Mouse (Mus musculus): Measurements from ENCODE around the gene Tmbim6.

The Tmbim6 gene

GRCm38 (mm10) chr15:99417692-99418271 lies 25.1 kb downstream of the Tmbim6 start:
- no peak for DNase-seq (ENCODE audit: low read depth, low spot score)

GRCm38 (mm10) chr15:99420101-99420500 lies 27.4 kb downstream of the Tmbim6 start:
- no peak for DNase-seq (ENCODE audit: low read depth, low spot score)

GRCm38 (mm10) chr15:99420521-99421014 lies 27.9 kb downstream of the Tmbim6 start:
- no peak for DNase-seq (ENCODE audit: low read depth, low spot score)

GRCm38 (mm10) chr15:99421152-99421551 lies 28.5 kb downstream of the Tmbim6 start:
- DNase-seq (ENCODE audit: low read depth, low spot score) = no peak

GRCm38 (mm10) chr15:99421676-99422075 lies 29.0 kb downstream of the Tmbim6 start:
- DNase-seq (ENCODE audit: low read depth, low spot score) = no peak

GRCm38 (mm10) chr15:99422551-99422950 lies 29.9 kb downstream of the Tmbim6 start:
- DNase-seq (ENCODE audit: low read depth, low spot score) = no peak

GRCm38 (mm10) chr15:99423131-99423530 lies 30.4 kb downstream of the Tmbim6 start:
- DNase-seq (ENCODE audit: low read depth, low spot score) = no peak

DNA sequence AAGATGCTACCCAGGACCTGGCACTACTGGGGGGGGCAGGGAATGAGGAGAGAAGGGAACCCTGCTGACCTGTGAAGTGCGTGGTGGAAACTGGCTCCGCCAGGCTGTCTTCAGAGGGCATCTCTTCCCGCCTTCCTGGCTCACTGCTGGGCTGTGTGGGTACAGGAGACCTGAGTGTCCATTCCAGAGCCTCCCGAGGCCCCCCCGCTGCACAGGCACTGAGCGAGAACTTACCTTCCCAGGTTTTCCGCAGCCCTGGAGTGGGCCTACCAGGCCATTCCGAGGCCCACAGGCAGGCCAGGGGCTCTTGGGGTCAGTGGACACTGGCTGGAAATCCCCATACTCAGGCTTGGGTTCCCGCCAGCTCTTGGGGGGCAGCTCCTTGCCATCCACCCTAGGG lies 31.2 kb downstream of the Tmbim6 start:
- DNase-seq (ENCODE audit: low read depth, low spot score) = no peak

DNA sequence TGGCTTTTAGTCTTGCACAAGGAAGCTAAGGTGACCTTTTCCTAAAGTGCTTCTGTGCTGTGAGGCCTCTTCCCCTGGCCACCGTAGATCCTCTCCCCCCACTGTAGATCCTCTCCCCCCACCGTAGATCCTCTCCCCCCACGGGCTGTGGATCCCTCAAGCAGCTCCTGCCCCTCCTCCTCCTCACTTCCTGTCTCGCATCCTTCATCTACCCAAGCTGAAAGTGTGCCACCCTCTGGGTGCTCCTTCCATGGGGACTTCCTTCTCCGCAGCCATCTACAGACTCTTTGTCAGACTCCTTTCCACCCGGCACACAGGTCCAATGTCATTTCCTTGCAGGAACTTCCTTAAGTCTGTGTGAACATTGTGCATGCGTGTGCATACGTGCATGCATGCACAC lies 37.7 kb downstream of the Tmbim6 start:
- DNase-seq (ENCODE audit: low read depth, low spot score) = no peak

DNA sequence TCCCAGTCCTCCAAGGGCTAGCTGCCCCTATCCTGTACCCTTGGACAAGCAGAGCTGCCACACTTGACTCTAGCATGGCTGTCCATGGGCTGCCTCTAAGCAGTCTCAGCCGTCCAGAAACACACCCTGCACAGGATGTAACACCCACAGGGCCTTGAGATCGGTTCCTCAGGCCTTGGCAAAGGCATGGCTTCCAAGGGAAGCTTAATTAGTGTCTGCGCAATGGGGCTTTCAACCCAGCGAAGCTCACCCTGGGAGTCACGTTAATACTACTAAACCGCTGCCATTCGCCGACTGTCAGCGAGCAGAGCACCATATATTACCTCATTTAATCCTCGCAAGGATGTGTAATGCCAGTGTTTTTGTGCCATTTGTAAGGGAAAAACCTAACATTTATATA lies 38.4 kb downstream of the Tmbim6 start:
- DNase-seq (ENCODE audit: low read depth, low spot score) = no peak

DNA sequence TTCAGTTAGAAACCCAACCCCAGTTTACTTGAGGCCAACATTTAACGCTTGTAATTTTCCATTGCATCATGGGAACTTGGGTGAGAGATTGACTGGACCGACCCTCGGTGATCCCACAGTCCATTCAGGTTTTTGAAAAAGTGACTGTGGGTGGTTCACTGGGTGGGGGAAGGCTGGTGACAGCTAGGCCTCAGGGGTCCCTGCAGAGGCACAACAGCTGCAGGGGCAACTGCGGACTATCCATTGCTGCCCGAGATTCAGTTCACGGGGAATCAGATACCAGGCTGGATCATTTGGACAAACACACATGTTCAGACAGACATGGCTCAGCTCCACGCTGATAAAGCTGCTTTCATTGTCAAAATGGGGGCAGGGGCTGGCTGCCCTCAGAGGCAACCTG lies 38.8 kb downstream of the Tmbim6 start:
- DNase-seq (ENCODE audit: low read depth, low spot score) = no peak

GRCm38 (mm10) chr15:99431967-99432366 lies 39.3 kb downstream of the Tmbim6 start:
- no peak for DNase-seq (ENCODE audit: low read depth, low spot score)

GRCm38 (mm10) chr15:99433081-99433718 lies 40.5 kb downstream of the Tmbim6 start:
- DNase-seq (ENCODE audit: low read depth, low spot score) = no peak

DNA sequence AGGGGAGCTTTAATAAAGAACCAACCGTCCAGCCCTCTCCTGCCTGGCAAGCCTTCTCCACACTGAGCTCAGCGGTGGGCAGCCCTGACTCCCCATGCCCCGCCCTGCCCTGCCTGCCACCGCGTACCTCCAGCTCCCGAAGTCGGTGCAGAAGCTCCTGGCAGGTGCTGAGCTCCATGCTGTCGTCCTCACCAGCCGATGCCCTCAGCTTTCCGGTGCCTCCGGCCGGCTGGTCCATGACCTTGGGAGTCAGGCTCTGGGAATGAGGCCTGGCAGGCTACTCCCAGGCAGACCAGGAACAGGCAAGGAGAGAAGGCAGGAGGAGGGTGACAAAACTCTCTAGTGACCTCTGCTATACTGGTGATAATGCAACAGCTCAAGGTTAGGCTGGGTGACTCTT lies 41.2 kb downstream of the Tmbim6 start:
- no peak for DNase-seq (ENCODE audit: low read depth, low spot score)

- DNase-seq (ENCODE audit: low read depth, low spot score) = no peak
Observed at GRCm38 (mm10) chr15:99438966-99439698, 46.5 kb downstream of the Tmbim6 start.

- DNase-seq (ENCODE audit: low read depth, low spot score) = no peak
Observed at GRCm38 (mm10) chr15:99440112-99440815, 47.6 kb downstream of the Tmbim6 start.

DNA sequence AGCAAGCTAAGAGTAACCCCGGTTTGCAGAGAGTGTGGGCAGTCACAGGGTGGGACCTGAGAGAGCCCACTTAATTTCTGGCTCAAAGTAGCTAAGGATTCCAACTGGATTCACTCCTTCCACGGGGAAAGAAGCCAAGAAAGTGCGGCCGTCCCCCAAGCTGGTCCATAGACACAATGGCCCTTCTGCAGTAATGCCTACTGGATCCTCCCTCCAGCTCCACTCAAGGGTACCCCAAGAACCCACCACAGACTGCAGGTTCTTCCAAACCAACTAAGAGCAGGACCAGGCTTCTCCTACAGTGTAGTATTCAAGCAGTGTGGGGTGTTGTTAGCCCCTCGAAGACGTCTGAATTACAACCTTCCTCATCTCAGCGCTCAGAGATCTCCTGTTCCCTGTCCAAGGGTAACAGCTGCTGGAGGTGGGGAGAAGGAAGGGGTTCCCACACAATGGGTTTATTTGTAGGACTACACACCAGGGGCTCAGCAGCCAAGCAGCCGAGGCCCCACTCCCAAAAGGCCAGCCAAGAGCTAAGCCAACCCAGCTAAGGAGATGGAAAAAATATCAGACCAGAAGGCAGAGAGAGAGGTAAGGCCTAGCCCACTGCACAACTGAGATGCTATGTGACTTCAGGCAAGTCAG lies 48.3 kb downstream of the Tmbim6 start:
- DNase-seq (ENCODE audit: low read depth, low spot score) = no peak

DNA sequence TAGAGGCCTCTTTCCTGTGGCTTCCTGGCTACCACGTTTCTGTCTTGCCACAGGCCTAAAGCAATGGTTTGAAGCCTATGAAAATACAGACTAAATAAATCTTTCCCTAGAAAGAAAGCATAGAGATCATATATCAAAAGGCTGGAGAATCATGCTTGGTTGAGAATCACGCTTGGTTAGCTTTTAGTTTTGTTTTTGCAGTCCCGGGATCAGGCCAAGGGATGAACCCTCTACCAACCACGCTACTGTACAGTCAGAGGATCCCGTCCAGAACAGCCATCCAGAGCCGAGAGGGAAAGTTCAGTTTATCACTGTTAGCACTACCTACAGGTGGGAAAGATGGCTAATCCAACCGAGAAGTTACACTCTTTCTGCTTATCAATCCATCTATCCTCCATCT lies 49.7 kb downstream of the Tmbim6 start:
- DNase-seq (ENCODE audit: low read depth, low spot score) = no peak

GRCm38 (mm10) chr15:99445567-99445966 lies 52.9 kb downstream of the Tmbim6 start:
- DNase-seq (ENCODE audit: low read depth, low spot score) = no peak

- peak; percentile 68 for DNase-seq (ENCODE audit: low read depth, low spot score)
Observed at GRCm38 (mm10) chr15:99446136-99446535, 53.5 kb downstream of the Tmbim6 start.

GRCm38 (mm10) chr15:99449131-99449750 lies 56.6 kb downstream of the Tmbim6 start:
- DNase-seq (ENCODE audit: low read depth, low spot score) = peak; percentile 32

Measured in telencephalon, adult 2 months (tissue).